Mouse (Mus musculus) heart, adult 18-20 months (tissue): ENCODE measurements around the gene Ccdc102a. TPM values are rescaled to one million over a fixed set of nuclear protein-coding genes. Genes with fewer than 3 reads are reported as not detected.
"Not testable (repeated sequence)": the region's sequence is repeated elsewhere in the genome, so short reads cannot be mapped to it uniquely, and the experiment has no call there.

Experiments used
- DNase-seq, 2 experiments: peaks; one replicate each; pipeline ENCODE4 v3.0.0; 2021 to 2022; ENCODE audit warnings: mixed read lengths in 1 of 2
- total RNA-seq, 2 experiments: library from RNA; stranded (reverse); gene quantifications; 2 replicates each; pipeline ENCODE4 v1.2.3; 2021

Gene Ccdc102a
- total RNA-seq, 2 experiments from 2014 or later = 3.8 to 4.1 TPM

GRCm38 (mm10) chr8:94874358-94874757 lies 43.5 kb downstream of the Ccdc102a start:
- peak; percentile 78 to 87 for DNase-seq

GRCm38 (mm10) chr8:94872576-94872975 lies 45.3 kb downstream of the Ccdc102a start:
- DNase-seq = no peak

GRCm38 (mm10) chr8:94872156-94872555 lies 45.7 kb downstream of the Ccdc102a start:
- no peak for DNase-seq

- peak; percentile 75 to 87 for DNase-seq
Observed at GRCm38 (mm10) chr8:94871108-94871894, 46.6 kb downstream of the Ccdc102a start.

GRCm38 (mm10) chr8:94870474-94871107 lies 47.3 kb downstream of the Ccdc102a start:
- DNase-seq = peak in 1 of 2 experiments; percentile 29

GRCm38 (mm10) chr8:94870003-94870402 lies 47.9 kb downstream of the Ccdc102a start:
- no peak for DNase-seq

GRCm38 (mm10) chr8:94869146-94869545 lies 48.8 kb downstream of the Ccdc102a start:
- DNase-seq = peak in 1 of 2 experiments; percentile 28

- DNase-seq = no peak
Observed at GRCm38 (mm10) chr8:94866921-94867320, 51.0 kb downstream of the Ccdc102a start.

- no peak for DNase-seq
Observed at GRCm38 (mm10) chr8:94865292-94865691, 52.6 kb downstream of the Ccdc102a start.

GRCm38 (mm10) chr8:94863897-94864673 lies 53.8 kb downstream of the Ccdc102a start:
- DNase-seq = no peak

GRCm38 (mm10) chr8:94862487-94863220 lies 55.2 kb downstream of the Ccdc102a start:
- DNase-seq = no peak

- peak; percentile 65 to 80 for DNase-seq
Observed at GRCm38 (mm10) chr8:94861352-94861910, 56.5 kb downstream of the Ccdc102a start.

- peak; percentile 89 to 95 for DNase-seq
Observed at GRCm38 (mm10) chr8:94857346-94858173, 60.3 kb downstream of the Ccdc102a start, which contains the start of gene Polr2c. TSS of gene Polr2c (plus strand) at chr8:94857450.

- DNase-seq = no peak
Observed at GRCm38 (mm10) chr8:94857011-94857345, 60.9 kb downstream of the Ccdc102a start.

- DNase-seq = not testable (repeated sequence)
Observed at GRCm38 (mm10) chr8:94854761-94855160, 63.1 kb downstream of the Ccdc102a start.

Other genes with a start within 250 kb of the Ccdc102a start
- gene Pllp, start 221.8 kb downstream of the Ccdc102a start, total RNA-seq = under 1 TPM; 0.69 to 0.87 TPM
- gene Ccl22, start 172.5 kb downstream of the Ccdc102a start, total RNA-seq = 1 to 10 TPM in 1 of 2 experiments, not detected in 1; 1.3 TPM
- 1 to 10 TPM; 5.7 to 6.1 TPM for gene Cx3cl1, start 146.1 kb downstream of the Ccdc102a start, total RNA-seq
- 1 to 10 TPM in 1 of 2 experiments, not detected in 1; 1.5 TPM for gene Ccl17, start 107.6 kb downstream of the Ccdc102a start, total RNA-seq
- gene Coq9, start 79.8 kb downstream of the Ccdc102a start, total RNA-seq = 100 to 1,000 TPM; 627 to 660 TPM
- 10 to 100 TPM; 66.6 to 74.8 TPM for gene Ciapin1, start 79.7 kb downstream of the Ccdc102a start, total RNA-seq
- gene Polr2c, start 60.6 kb downstream of the Ccdc102a start, total RNA-seq = 10 to 100 TPM; 62.3 to 65.6 TPM
- 10 to 100 TPM; 11.9 to 16.6 TPM for gene Dok4, start 41.8 kb downstream of the Ccdc102a start, total RNA-seq
- gene Adgrg5, start 5.6 kb upstream of the Ccdc102a start, total RNA-seq = under 1 TPM in 1 of 2 experiments, not detected in 1; 0.41 TPM
- gene Adgrg1, start 56.7 kb upstream of the Ccdc102a start, total RNA-seq = 10 to 100 TPM; 60.8 to 62.2 TPM
- 1 to 10 TPM; 1.5 TPM for gene Adgrg3, start 99.6 kb upstream of the Ccdc102a start, total RNA-seq
- not detected for gene Drc7, start 137.0 kb upstream of the Ccdc102a start, total RNA-seq
- gene Katnb1, start 163.1 kb upstream of the Ccdc102a start, total RNA-seq = 1 to 10 TPM; 4.8 to 5.1 TPM